12 mouse cellular contexts compared by ENCODE assay signal in genomic region chr10:68976443-68977025, GRCm38 (mm10).
DNase-seq lines count a peak whose midpoint lies in the region; ATAC-seq and TF ChIP-seq lines count a peak whose summit lies in the region.
"Had no signal": no experiment of that assay in that cellular context is flagged by ENCODE, and none has a peak within 500 bp of the region (broad histone marks: within the 10 kb centered on the region; RNA-seq: fewer than 3 reads in every experiment).

No protein-coding gene starts in this region.

- peak; percentile 27 for DNase-seq in gastrocnemius, adult 2 months
- DNase-seq in gastrocnemius, postnatal 10 days = no peak
- peak; percentile 43 for DNase-seq in forelimb bud, embryonic 11.5 days (ENCODE audit: low read depth, low spot score)
- DNase-seq in midbrain, postnatal 0 days (ENCODE audit: low spot score) = no peak
- no peak for DNase-seq in embryo, embryonic 11 days
- no peak for DNase-seq in layer of hippocampus, adult 9-10 months (ENCODE audit: low spot score)
- DNase-seq: B cell, adult 2 months; thymus, postnatal 36 days had no signal

- no peak overlapping the region for H3K9ac ChIP-seq in midbrain, postnatal 0 days (replicated peaks; ENCODE audit: low read length, poor library complexity, severe bottlenecking)
- H3K9ac ChIP-seq: limb, embryonic 13.5 days had no signal

- H3K36me3 ChIP-seq in C2C12 (ENCODE audit: control insufficient read depth, insufficient read depth) (no peaks in the 10 kb centered on the region), myocyte (ENCODE audit: control insufficient read depth, insufficient read depth) (no peaks in the 10 kb centered on the region)
- H3K36me3 ChIP-seq in midbrain, postnatal 0 days (ENCODE audit: insufficient read depth, low read length) = no peaks in the 10 kb centered on the region
- H3K36me3 ChIP-seq: limb, embryonic 13.5 days had no signal

- no peak for ATAC-seq in midbrain, postnatal 0 days (ENCODE audit: low FRiP score)

- no peak overlapping the region for H3ac ChIP-seq in C2C12 (ENCODE audit: control insufficient read depth, insufficient read length, low read depth)
- H3ac ChIP-seq in myocyte (ENCODE audit: control insufficient read depth, insufficient read length) = no peak overlapping the region

- TF ChIP-seq POLR2A in myocyte (IDR thresholded peaks at IDR 0.05; ENCODE audit: insufficient read length, low read depth) = no peak

- H3K79me2 ChIP-seq in C2C12 (ENCODE audit: control insufficient read depth, insufficient read depth) (no peaks in the 10 kb centered on the region), myocyte (ENCODE audit: control insufficient read depth, insufficient read depth) (no peaks in the 10 kb centered on the region)

- no peaks in the 10 kb centered on the region for H3K4me1 ChIP-seq in midbrain, postnatal 0 days (ENCODE audit: insufficient read depth, low read length)

- no peaks in the 10 kb centered on the region for H3K27me3 ChIP-seq in C2C12 (ENCODE audit: control insufficient read depth, insufficient read depth, insufficient read length)
- H3K27me3 ChIP-seq in myocyte (ENCODE audit: control insufficient read depth, insufficient read depth, insufficient read length) = no peaks in the 10 kb centered on the region
- no peaks in the 10 kb centered on the region for H3K27me3 ChIP-seq in midbrain, postnatal 0 days (ENCODE audit: insufficient read depth, low read length)
- H3K27me3 ChIP-seq: limb, embryonic 13.5 days had no signal

- no peak overlapping the region for H3K27ac ChIP-seq in gastrocnemius, adult 2 months
- no peak overlapping the region for H3K27ac ChIP-seq in midbrain, postnatal 0 days (ENCODE audit: low read depth, low read length)
- H3K27ac ChIP-seq: layer of hippocampus, adult 2 months; limb, embryonic 13.5 days had no signal

- WGBS in midbrain, postnatal 0 days = 76% methylated on average over 10 of the region's 10 CpGs

- intact Hi-C loops in gastrocnemius, adult 2 months (cut with DNase I) = no loop called here

- no peak overlapping the region for H3K4me3 ChIP-seq in gastrocnemius, adult 2 months
- no peak overlapping the region for H3K4me3 ChIP-seq in C2C12 (ENCODE audit: insufficient read depth, poor library complexity, severe bottlenecking)
- no peak overlapping the region for H3K4me3 ChIP-seq in myocyte
- no peak overlapping the region for H3K4me3 ChIP-seq in midbrain, postnatal 0 days (ENCODE audit: low read depth, low read length)
- H3K4me3 ChIP-seq: layer of hippocampus, adult 2 months; limb, embryonic 13.5 days had no signal

- H3K9me3 ChIP-seq in midbrain, postnatal 0 days (ENCODE audit: low read length) = no peaks in the 10 kb centered on the region
- H3K9me3 ChIP-seq: limb, embryonic 13.5 days had no signal

- peak overlapping the region; percentile 35 for H3K4me2 ChIP-seq in myocyte (ENCODE audit: low read depth)
- no peak overlapping the region for H3K4me2 ChIP-seq in midbrain, postnatal 0 days (ENCODE audit: low read depth, low read length, poor library complexity, severe bottlenecking)
- H3K4me2 ChIP-seq: limb, embryonic 13.5 days had no signal

- H3K79me3 ChIP-seq in C2C12 (ENCODE audit: low read depth) = no peaks in the 10 kb centered on the region

- no peak for TF ChIP-seq CTCF in gastrocnemius, adult 2 months (IDR thresholded peaks at IDR 0.05)
- no peak for TF ChIP-seq CTCF in C2C12 (IDR thresholded peaks at IDR 0.05; ENCODE audit: control insufficient read depth, insufficient read depth, insufficient read length)
- TF ChIP-seq CTCF in midbrain, postnatal 0 days (IDR thresholded peaks at IDR 0.05) = no peak

TF ChIP-seq in C2C12, 6 proteins besides CTCF, POLR2A, EP300 and RAD21:
- TF ChIP-seq MYOD1 (IDR thresholded peaks at IDR 0.05; ENCODE audit: control insufficient read depth, insufficient read length, low read depth) = no peak
- peak; percentile 77 for TF ChIP-seq FOSL1 (IDR thresholded peaks at IDR 0.05; ENCODE audit: insufficient read depth, low read length, poor library complexity, severe bottlenecking)

TF ChIP-seq in myocyte, 11 proteins besides CTCF, POLR2A, EP300 and RAD21:
- TF ChIP-seq CEBPB (IDR thresholded peaks at IDR 0.05; ENCODE audit: insufficient read depth, poor library complexity, severe bottlenecking) = no peak
- no peak for TF ChIP-seq MYOD1 (IDR thresholded peaks at IDR 0.05; ENCODE audit: control insufficient read depth in 1 of 3, insufficient read length in 2 of 3, low read depth in 2 of 3)
- TF ChIP-seq MAX (IDR thresholded peaks at IDR 0.05; ENCODE audit: low read depth) = no peak
- no peak for TF ChIP-seq MYOG (IDR thresholded peaks at IDR 0.05; ENCODE audit: control insufficient read depth in 1 of 3, insufficient read depth in 1 of 3, insufficient read length in 2 of 3, low read depth in 2 of 3)
- TF ChIP-seq E2F4 (IDR thresholded peaks at IDR 0.05; ENCODE audit: insufficient read depth) = no peak
- no peak for TF ChIP-seq POLR2AphosphoS2 (IDR thresholded peaks at IDR 0.05; ENCODE audit: insufficient read length, low read depth)
- TF ChIP-seq USF1 (IDR thresholded peaks at IDR 0.05; ENCODE audit: low read depth) = no peak
- TF ChIP-seq TCF3 (IDR thresholded peaks at IDR 0.05; ENCODE audit: insufficient read length, low read depth) = no peak
- TF ChIP-seq REST (IDR thresholded peaks at IDR 0.05; ENCODE audit: insufficient read depth, insufficient read length) = no peak
- TF ChIP-seq SRF (IDR thresholded peaks at IDR 0.05; ENCODE audit: control insufficient read depth, insufficient read length, low read depth) = no peak
- no peak for TF ChIP-seq TCF12 (IDR thresholded peaks at IDR 0.05; ENCODE audit: insufficient read depth, poor library complexity, severe bottlenecking)
TF ChIP-seq in myocyte: peak in this region for 0.

Comparison
In these comparisons a context has a peak if more than half of its experiments do, and no peak if none do; other contexts are left out.
1. DNase-seq: peak in gastrocnemius, adult 2 months (single experiment) and forelimb bud, embryonic 11.5 days (single experiment); none in gastrocnemius, postnatal 10 days (single experiment), midbrain, postnatal 0 days (single experiment), embryo, embryonic 11 days (single experiment) and layer of hippocampus, adult 9-10 months (single experiment).